Mouse (Mus musculus): Measurements from ENCODE around the gene Gm28035.

DNA sequence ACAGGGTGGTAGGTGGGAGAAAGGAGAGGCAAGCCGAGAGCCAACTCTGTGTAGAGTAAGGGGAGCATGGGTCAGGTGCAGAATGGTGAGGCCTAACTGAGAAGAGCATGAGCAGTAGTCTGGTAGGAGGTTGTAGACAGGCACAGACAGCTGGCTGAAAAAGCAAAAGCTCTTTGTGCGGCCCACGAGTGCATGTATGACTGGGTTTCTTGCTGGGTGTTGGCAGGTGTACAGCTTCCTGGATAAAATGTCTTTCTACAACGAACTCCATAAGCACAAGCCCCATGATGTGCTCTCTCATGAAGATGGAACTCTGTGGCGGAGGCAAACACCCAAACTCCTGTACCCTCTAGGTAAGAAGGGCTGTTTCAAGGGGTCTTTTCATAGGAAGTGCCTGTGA lies 76.6 kb downstream of the Gm28035 start:
- no peak for TF ChIP-seq GATA1 (IDR thresholded peaks at IDR 0.05; ENCODE audit: borderline replicate concordance, low read length)
- no peak for TF ChIP-seq FLI1 (IDR thresholded peaks at IDR 0.05; ENCODE audit: low read length)
